Mouse (Mus musculus) adrenal gland, postnatal 14 days (tissue): Measurements from ENCODE around the gene Sae1. TPM values are rescaled to one million over a fixed set of nuclear protein-coding genes. Genes with fewer than 3 reads are reported as not detected.

Experiments
- DNase-seq: peaks from one replicate; pipeline ENCODE4 v3.0.0; 2021; ENCODE audit warnings: mixed read lengths
- long read RNA-seq, 2 experiments: library from polyadenylated mRNA; stranded (forward); transcript quantifications; one replicate each; pipeline ENCODE4 v2.0.0; 2021
- total RNA-seq: library from RNA; stranded (reverse); gene quantifications from 2 replicates; pipeline ENCODE4 v1.2.3, GENCODE M21; 2021

Sae1 gene
- 62.3 and 72.1 TPM in 2 replicates for total RNA-seq
- long read RNA-seq, experiment 1, transcript Sae1-201 (9 exons, 1,875 nt): major isoform, 190 of 209 reads
- long read RNA-seq, experiment 1, transcript Sae1-204 (9 exons, 1,663 nt): minor isoform, 8 of 209 reads
- long read RNA-seq, experiment 1, partial matches to known transcripts: 1 of 209 reads
- long read RNA-seq, experiment 1, other reads (novel, unspliced or antisense): 9 of 209 reads
- long read RNA-seq, experiment 2, transcript Sae1-201 (9 exons, 1,875 nt): major isoform, 109 of 127 reads
- long read RNA-seq, experiment 2, partial matches to known transcripts: 3 of 127 reads
- long read RNA-seq, experiment 2, other reads (novel, unspliced or antisense): 12 of 127 reads

GRCm38 (mm10) chr7:16387160-16388041, at the start of gene Sae1:
Gene Sae1, minus strand, starts transcription at chr7:16387806.
- peak; percentile 99 for DNase-seq

- no peak for DNase-seq
These were observed 47.5 kb upstream of the Sae1 start for GRCm38 (mm10) chr7:16435088-16435487.

- DNase-seq: no peak
These were observed 45.9 kb upstream of the Sae1 start for GRCm38 (mm10) chr7:16433352-16433971.

- peak; percentile 93 for DNase-seq
These were observed 38.6 kb upstream of the Sae1 start for GRCm38 (mm10) chr7:16426129-16426729.

GRCm38 (mm10) chr7:16425721-16426120, 38.1 kb upstream of the Sae1 start:
- DNase-seq: no peak

- no peak for DNase-seq
These were observed 36.1 kb upstream of the Sae1 start for GRCm38 (mm10) chr7:16423731-16424130.

- DNase-seq: no peak
These were observed 34.7 kb upstream of the Sae1 start for GRCm38 (mm10) chr7:16422222-16422856.

GRCm38 (mm10) chr7:16420493-16421118, 33.0 kb upstream of the Sae1 start:
- DNase-seq: no peak

GRCm38 (mm10) chr7:16418713-16419112, 31.1 kb upstream of the Sae1 start:
- DNase-seq: no peak

- DNase-seq: peak; percentile 74
These were observed 29.6 kb upstream of the Sae1 start for GRCm38 (mm10) chr7:16417141-16417771.

GRCm38 (mm10) chr7:16415426-16415825, 27.8 kb upstream of the Sae1 start:
- DNase-seq: no peak

- no peak for DNase-seq
These were observed 25.3 kb upstream of the Sae1 start for GRCm38 (mm10) chr7:16412930-16413329.

GRCm38 (mm10) chr7:16412220-16412896, 24.8 kb upstream of the Sae1 start:
- no peak for DNase-seq

GRCm38 (mm10) chr7:16411100-16411499, 23.5 kb upstream of the Sae1 start:
- DNase-seq: no peak

- DNase-seq: no peak
These were observed 19.4 kb upstream of the Sae1 start for GRCm38 (mm10) chr7:16406978-16407377.

- peak; percentile 73 for DNase-seq
These were observed 18.1 kb upstream of the Sae1 start for GRCm38 (mm10) chr7:16405516-16406351.

- peak; percentile 57 for DNase-seq
These were observed 17.5 kb upstream of the Sae1 start for GRCm38 (mm10) chr7:16405073-16405455.

- DNase-seq: no peak
These were observed 16.9 kb upstream of the Sae1 start for GRCm38 (mm10) chr7:16404315-16405072.
